Mouse (Mus musculus): ENCODE measurements around the gene Dync1li1. TPM values are rescaled to one million over a fixed set of nuclear protein-coding genes. Genes with fewer than 3 reads are reported as not detected.

Dync1li1 gene
- total and polyA plus RNA-seq, 3 experiments, result 38.1 to 57.0 (median 43.6) TPM

GRCm38 (mm10) chr9:114763341-114763740, 74.8 kb downstream of the Dync1li1 start:
- H3K27me3 ChIP-seq (replicated peaks), result no peaks in the 10 kb centered on the region
- peaks cover 13 to 47% of the 10 kb centered on the region in 2 experiments for H3K36me3 ChIP-seq (replicated peaks in 1 of 2; ENCODE audit: control insufficient read depth in 1 of 2, insufficient read depth in 1 of 2, low read length in 1 of 2)
- no peak overlapping the region for H3K9ac ChIP-seq (ENCODE audit: insufficient read depth, low read depth)
- peak; percentile 48 for DNase-seq (ENCODE audit: extremely low read depth)
- dilution Hi-C loops (cut with MboI; ENCODE audit: extremely low pct_ligation_motif_present, extremely low pct_unique_long_range_greater_than_20kb, low sequenced_read_pairs) (no loop called here), in situ Hi-C loops (cut with MboI; ENCODE audit: low pct_ligation_motif_present, low pct_unique_long_range_greater_than_20kb, low sequenced_read_pairs) (no loop called here)
- peaks cover 30 to 53% of the 10 kb centered on the region in 2 experiments for H3K4me1 ChIP-seq (ENCODE audit: control insufficient read depth in 1 of 2, insufficient read depth in 2 of 2)
- H3K4me2 ChIP-seq (ENCODE audit: insufficient read depth, low read depth, poor library complexity, severe bottlenecking), result no peak overlapping the region
- no peak overlapping the region for H3K4me3 ChIP-seq (replicated peaks in 1 of 3; ENCODE audit: low read depth in 2 of 3, low read length in 2 of 3, poor library complexity in 1 of 3)
- H3K9me3 ChIP-seq (replicated peaks; ENCODE audit: low read length), result no peaks in the 10 kb centered on the region
- H3K79me2 ChIP-seq (replicated peaks; ENCODE audit: control insufficient read depth, extremely low read depth, insufficient read depth, poor library complexity, severe bottlenecking), result no peaks in the 10 kb centered on the region; the same call in 1 of the 2 replicates
- TF ChIP-seq CTCF (conservative IDR thresholded peaks at IDR 0.05 in 1 of 2, IDR thresholded peaks at IDR 0.05 in 1 of 2; ENCODE audit: low read depth in 2 of 2, low read length in 2 of 2), result peak; percentile 30 to 69; a peak in 3 of 4 replicates
- no peak for TF ChIP-seq ZMIZ1 (IDR thresholded peaks at IDR 0.05; ENCODE audit: low read depth, low read length)
- no peak for TF ChIP-seq PAX5 (IDR thresholded peaks at IDR 0.05; ENCODE audit: low read length)
- no peak for TF ChIP-seq MXI1 (IDR thresholded peaks at IDR 0.05; ENCODE audit: low read depth, low read length)
- peak; percentile 55 for TF ChIP-seq SMC3 (IDR thresholded peaks at IDR 0.05; ENCODE audit: low read depth, low read length)
- no peak for TF ChIP-seq IRF4 (IDR thresholded peaks at IDR 0.05; ENCODE audit: low read depth, low read length)
- TF ChIP-seq CHD1 (IDR thresholded peaks at IDR 0.05; ENCODE audit: low read depth, low read length), result no peak
- TF ChIP-seq RAD21 (IDR thresholded peaks at IDR 0.05; ENCODE audit: low read depth, low read length), result peak; percentile 64
- no peak for TF ChIP-seq HCFC1 (IDR thresholded peaks at IDR 0.05; ENCODE audit: low read depth, low read length)
- no peak overlapping the region for H3K27ac ChIP-seq (ENCODE audit: insufficient read depth, low read depth)

GRCm38 (mm10) chr9:114767030-114767429, 78.4 kb downstream of the Dync1li1 start:
- in situ Hi-C loops (cut with MboI; ENCODE audit: low pct_ligation_motif_present, low pct_unique_long_range_greater_than_20kb, low sequenced_read_pairs) (no loop called here), dilution Hi-C loops (cut with MboI; ENCODE audit: extremely low pct_ligation_motif_present, extremely low pct_unique_long_range_greater_than_20kb, low sequenced_read_pairs) (no loop called here)
- Histone ChIP-seq H3K9ac (ENCODE audit: insufficient read depth, low read depth) (no peak overlapping the region), H3K4me3 (replicated peaks in 1 of 3; ENCODE audit: low read depth in 2 of 3, low read length in 2 of 3, poor library complexity in 1 of 3) (no peak overlapping the region), H3K9me3 (replicated peaks; ENCODE audit: low read length) (peaks cover 3% of the 10 kb centered on the region), H3K27ac (ENCODE audit: insufficient read depth, low read depth) (no peak overlapping the region), H3K4me1 (ENCODE audit: control insufficient read depth in 1 of 2, insufficient read depth in 2 of 2) (peaks cover 11 to 30% of the 10 kb centered on the region in 2 experiments), H3K4me2 (ENCODE audit: insufficient read depth, low read depth, poor library complexity, severe bottlenecking) (no peak overlapping the region), H3K36me3 (replicated peaks in 1 of 2; ENCODE audit: control insufficient read depth in 1 of 2, insufficient read depth in 1 of 2, low read length in 1 of 2) (peaks cover 19 to 67% of the 10 kb centered on the region in 2 experiments), H3K27me3 (replicated peaks) (no peaks in the 10 kb centered on the region), H3K79me2 (replicated peaks; ENCODE audit: control insufficient read depth, extremely low read depth, insufficient read depth, poor library complexity, severe bottlenecking) (no peaks in the 10 kb centered on the region)
- no peak for DNase-seq (ENCODE audit: extremely low read depth)
- TF ChIP-seq TCF12 (IDR thresholded peaks at IDR 0.05; ENCODE audit: low read depth, low read length), result no peak
- no peak for TF ChIP-seq ZKSCAN1 (IDR thresholded peaks at IDR 0.05; ENCODE audit: borderline replicate concordance, low read depth, low read length)
- no peak for TF ChIP-seq TBP (conservative IDR thresholded peaks at IDR 0.05; ENCODE audit: low read depth, low read length)
- TF ChIP-seq HCFC1 (IDR thresholded peaks at IDR 0.05; ENCODE audit: low read depth, low read length), result no peak
- no peak for TF ChIP-seq MAFK (IDR thresholded peaks at IDR 0.05; ENCODE audit: insufficient replicate concordance, low read length)
- no peak for TF ChIP-seq ZMIZ1 (IDR thresholded peaks at IDR 0.05; ENCODE audit: low read depth, low read length)
- TF ChIP-seq POLR2A (IDR thresholded peaks at IDR 0.05; ENCODE audit: low read depth, low read length), result no peak
- TF ChIP-seq EP300 (IDR thresholded peaks at IDR 0.05; ENCODE audit: low read length), result no peak
- no peak for TF ChIP-seq NELFE (IDR thresholded peaks at IDR 0.05; ENCODE audit: low read depth, low read length)
- TF ChIP-seq RCOR1 (conservative IDR thresholded peaks at IDR 0.05; ENCODE audit: low read depth, low read length), result no peak
- TF ChIP-seq CHD1 (IDR thresholded peaks at IDR 0.05; ENCODE audit: low read depth, low read length), result no peak
- no peak for TF ChIP-seq ETS1 (conservative IDR thresholded peaks at IDR 0.05; ENCODE audit: low read depth, low read length)
- TF ChIP-seq ELF1 (IDR thresholded peaks at IDR 0.05; ENCODE audit: low read depth, low read length), result no peak

Measured in CH12.LX (cell line).